Mouse (Mus musculus): ENCODE measurements around the gene Papss2. TPM values are rescaled to one million over a fixed set of nuclear protein-coding genes. Genes with fewer than 3 reads are reported as not detected.
A peak's percentile ranks its signal among the peaks of the same experiment; 100 is the strongest.

Papss2 gene
- polyA plus RNA-seq, 1 experiment from 2014 or later = 0.70 TPM

DNA sequence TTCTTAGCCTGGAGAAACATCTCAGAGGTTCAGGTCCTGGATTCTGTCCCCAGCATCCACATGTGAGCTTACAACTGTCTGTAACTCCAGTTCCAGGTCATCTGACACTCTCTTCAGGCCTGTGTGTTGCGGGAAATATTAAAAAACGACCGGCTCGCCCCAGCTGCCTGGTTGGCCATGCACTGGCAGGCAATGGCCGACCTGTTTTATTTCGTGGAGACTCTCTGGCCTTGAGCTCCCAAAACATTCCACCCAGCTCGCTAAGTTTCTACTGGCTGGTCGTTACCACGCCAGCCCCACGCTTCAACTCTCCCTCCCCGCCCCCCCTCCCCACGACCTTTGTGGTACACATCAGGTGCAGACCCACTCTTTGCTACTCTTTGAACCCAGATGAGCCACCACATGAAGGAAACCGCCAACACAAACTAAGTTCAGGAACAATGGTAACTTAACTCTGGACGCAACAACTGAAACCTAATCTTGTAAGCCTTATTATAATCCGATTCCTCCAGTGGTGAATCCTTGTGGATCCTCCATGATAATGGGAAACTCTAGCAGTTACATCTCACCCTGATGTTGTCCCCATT, 25.4 kb downstream of the Papss2 start:
- Histone ChIP-seq H3K9me3 (replicated peaks; ENCODE audit: control insufficient read depth, low read length) (no peaks in the 10 kb centered on the region), H3K4me1 (ENCODE audit: control insufficient read depth, insufficient read depth, low read length) (no peaks in the 10 kb centered on the region), H3K36me3 (ENCODE audit: control insufficient read depth, insufficient read depth, low read length) (no peaks in the 10 kb centered on the region), H3K4me3 (ENCODE audit: low read depth, low read length) (no peak overlapping the region), H3K27ac (ENCODE audit: low read depth, low read length) (no peak overlapping the region), H3K9ac (ENCODE audit: low read length) (no peak overlapping the region), H3K4me2 (ENCODE audit: low read length) (no peak overlapping the region), H3K27me3 (replicated peaks; ENCODE audit: control insufficient read depth, insufficient read depth, low read length) (no peaks in the 10 kb centered on the region)
- 83% methylated on average over 15 of the region's 15 CpGs for WGBS
- ATAC-seq = no peak
- DNase-seq (ENCODE audit: low spot score) = no peak

DNA sequence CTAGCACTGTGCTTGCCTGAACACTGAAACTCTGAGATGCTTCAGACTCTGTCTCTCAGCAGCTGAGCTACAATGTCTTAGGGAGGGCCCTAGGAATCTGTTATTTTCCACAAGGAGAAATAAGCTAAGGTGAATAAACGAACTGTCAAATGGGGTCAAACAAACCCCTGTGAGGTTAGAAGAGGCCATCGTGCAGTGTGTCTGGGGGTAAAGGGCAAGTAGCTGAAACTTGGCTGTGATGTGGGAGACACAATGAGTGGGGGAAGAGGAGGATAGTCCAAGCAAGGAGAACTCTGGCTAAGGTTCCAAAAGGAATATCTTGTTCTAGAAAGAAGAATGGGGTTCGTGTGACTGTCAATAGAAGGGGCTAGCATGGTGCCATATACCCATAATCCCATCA, 26.6 kb downstream of the Papss2 start:
- no peak for DNase-seq (ENCODE audit: low spot score)
- H3K4me1 ChIP-seq (ENCODE audit: control insufficient read depth, insufficient read depth, low read length) = no peaks in the 10 kb centered on the region
- H3K36me3 ChIP-seq (ENCODE audit: control insufficient read depth, insufficient read depth, low read length) = no peaks in the 10 kb centered on the region
- no peaks in the 10 kb centered on the region for H3K9me3 ChIP-seq (replicated peaks; ENCODE audit: control insufficient read depth, low read length)
- H3K27ac ChIP-seq (ENCODE audit: low read depth, low read length) = no peak overlapping the region
- WGBS = 89% methylated on average over 3 of the region's 3 CpGs
- no peak overlapping the region for H3K4me2 ChIP-seq (ENCODE audit: low read length)
- no peaks in the 10 kb centered on the region for H3K27me3 ChIP-seq (replicated peaks; ENCODE audit: control insufficient read depth, insufficient read depth, low read length)
- no peak overlapping the region for H3K9ac ChIP-seq (ENCODE audit: low read length)
- H3K4me3 ChIP-seq (ENCODE audit: low read depth, low read length) = no peak overlapping the region
- no peak for ATAC-seq

DNA sequence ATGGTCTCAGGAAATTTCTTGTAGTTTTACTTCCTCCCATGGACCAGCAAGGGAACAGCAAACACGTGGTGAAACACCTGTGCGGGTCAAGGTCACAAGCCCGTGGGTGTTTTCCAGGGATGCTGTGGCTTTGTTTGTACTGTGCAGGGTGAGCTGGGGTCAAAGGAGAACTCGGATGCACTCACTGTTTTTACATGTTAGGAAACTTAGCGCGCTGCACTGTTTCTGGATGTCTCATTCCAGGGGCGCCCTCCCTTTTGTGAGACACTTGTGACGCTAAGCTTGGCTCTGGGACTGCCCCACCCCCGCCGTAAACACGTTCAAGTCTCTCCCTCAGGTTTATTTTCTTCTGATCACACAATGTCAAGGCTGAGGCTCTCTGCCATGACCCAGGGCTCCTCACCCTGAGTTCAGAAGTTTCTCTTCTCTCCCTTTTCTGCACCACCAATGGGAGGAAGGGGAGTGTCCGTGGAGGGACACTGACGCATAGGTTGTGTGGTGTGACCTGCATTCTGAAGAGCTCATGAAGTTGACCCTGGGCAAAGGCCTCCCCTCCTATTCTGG, 31.3 kb downstream of the Papss2 start:
- Histone ChIP-seq H3K4me2 (ENCODE audit: low read length) (no peak overlapping the region), H3K27me3 (replicated peaks; ENCODE audit: control insufficient read depth, insufficient read depth, low read length) (no peaks in the 10 kb centered on the region), H3K4me1 (ENCODE audit: control insufficient read depth, insufficient read depth, low read length) (no peaks in the 10 kb centered on the region), H3K4me3 (ENCODE audit: low read depth, low read length) (no peak overlapping the region), H3K9me3 (replicated peaks; ENCODE audit: control insufficient read depth, low read length) (no peaks in the 10 kb centered on the region), H3K36me3 (ENCODE audit: control insufficient read depth, insufficient read depth, low read length) (no peaks in the 10 kb centered on the region), H3K9ac (ENCODE audit: low read length) (no peak overlapping the region), H3K27ac (ENCODE audit: low read depth, low read length) (no peak overlapping the region)
- 82% methylated on average over 13 of the region's 13 CpGs for WGBS
- ATAC-seq (no peak), DNase-seq (ENCODE audit: low spot score) (no peak)

DNA sequence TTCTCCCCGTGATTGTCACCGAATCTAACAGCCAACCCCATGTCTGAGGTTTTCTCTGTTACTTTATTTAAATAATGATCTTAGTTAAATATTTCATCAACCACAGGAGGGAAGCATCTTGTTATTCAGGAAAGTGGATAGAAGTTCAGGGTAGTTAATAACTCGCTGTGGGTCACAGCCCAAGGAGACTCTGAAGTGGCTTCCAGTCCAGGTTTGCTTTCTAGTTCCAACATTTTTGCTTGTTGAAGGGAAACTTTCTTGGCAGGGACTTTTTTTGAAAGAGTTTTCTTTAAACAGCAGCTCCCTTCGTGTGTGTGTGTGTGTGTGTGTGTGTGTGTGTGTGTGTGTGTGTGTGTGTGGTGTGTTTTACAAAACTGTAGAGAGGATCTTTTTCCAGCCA, 32.0 kb downstream of the Papss2 start:
- Histone ChIP-seq H3K4me1 (ENCODE audit: control insufficient read depth, insufficient read depth, low read length) (no peaks in the 10 kb centered on the region), H3K9ac (ENCODE audit: low read length) (no peak overlapping the region)
- 89% methylated on average over 4 of the region's 4 CpGs for WGBS

DNA sequence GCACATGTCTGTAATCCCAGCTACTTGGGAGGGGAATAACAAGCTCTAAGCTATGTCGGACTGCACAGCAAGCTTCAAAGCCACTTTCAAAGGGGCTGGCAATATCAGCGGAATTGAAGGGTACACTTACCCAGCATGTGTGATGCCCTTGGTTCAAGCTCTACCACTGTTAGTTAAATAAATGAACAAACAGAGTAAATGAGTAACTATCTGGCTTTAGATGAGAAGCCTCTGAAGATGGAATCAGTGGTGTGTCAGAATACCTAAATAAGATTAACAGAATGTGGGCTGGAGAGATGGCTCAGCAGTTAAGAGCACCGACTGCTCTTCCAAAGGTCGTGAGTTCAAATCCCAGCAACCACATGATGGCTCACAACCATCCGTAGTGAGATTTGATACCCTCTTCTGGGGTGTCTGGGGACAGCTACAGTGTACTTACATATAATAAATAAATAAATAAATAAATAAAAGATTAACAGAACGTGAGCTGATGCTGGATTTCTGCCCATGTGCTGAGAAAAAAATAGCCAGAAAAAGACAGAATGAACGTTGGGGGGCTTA, 33.1 kb downstream of the Papss2 start:
- Histone ChIP-seq H3K9me3 (replicated peaks; ENCODE audit: control insufficient read depth, low read length) (no peaks in the 10 kb centered on the region), H3K4me3 (ENCODE audit: low read depth, low read length) (no peak overlapping the region), H3K4me1 (ENCODE audit: control insufficient read depth, insufficient read depth, low read length) (no peaks in the 10 kb centered on the region), H3K4me2 (ENCODE audit: low read length) (no peak overlapping the region), H3K36me3 (ENCODE audit: control insufficient read depth, insufficient read depth, low read length) (no peaks in the 10 kb centered on the region), H3K27me3 (replicated peaks; ENCODE audit: control insufficient read depth, insufficient read depth, low read length) (no peaks in the 10 kb centered on the region), H3K27ac (ENCODE audit: low read depth, low read length) (no peak overlapping the region), H3K9ac (ENCODE audit: low read length) (no peak overlapping the region)
- 76% methylated on average over 7 of the region's 7 CpGs for WGBS
- DNase-seq (ENCODE audit: low spot score) (no peak), ATAC-seq (no peak)

More for the DNA sequence above, 32.0 kb downstream of the Papss2 start:
- Histone ChIP-seq H3K27me3 (replicated peaks; ENCODE audit: control insufficient read depth, insufficient read depth, low read length) (no peaks in the 10 kb centered on the region), H3K27ac (ENCODE audit: low read depth, low read length) (no peak overlapping the region), H3K9me3 (replicated peaks; ENCODE audit: control insufficient read depth, low read length) (no peaks in the 10 kb centered on the region), H3K4me3 (ENCODE audit: low read depth, low read length) (no peak overlapping the region), H3K4me2 (ENCODE audit: low read length) (no peak overlapping the region), H3K36me3 (ENCODE audit: control insufficient read depth, insufficient read depth, low read length) (no peaks in the 10 kb centered on the region)
- ATAC-seq (no peak), DNase-seq (ENCODE audit: low spot score) (no peak)

DNA sequence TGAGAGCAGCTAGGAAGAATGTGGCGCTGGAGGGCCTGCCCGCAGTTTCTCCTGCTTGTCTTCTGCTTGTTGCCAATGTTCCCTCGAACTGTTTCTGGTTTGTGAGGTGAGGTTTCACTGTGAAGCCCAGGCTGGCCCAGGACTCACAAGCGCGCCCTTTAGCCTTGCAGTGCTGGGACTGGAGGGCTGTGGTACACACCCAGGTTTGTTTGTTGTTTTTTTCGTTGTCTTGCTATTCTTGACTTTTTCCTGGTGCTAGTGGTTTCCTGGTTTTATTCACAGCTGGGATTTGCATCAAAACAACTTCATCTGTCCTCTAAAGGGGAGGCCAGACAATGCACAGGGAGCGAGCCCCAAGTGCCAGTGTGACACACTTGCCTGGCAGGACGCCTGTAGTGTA, 39.3 kb downstream of the Papss2 start:
- DNase-seq (ENCODE audit: low spot score) = no peak
- no peak overlapping the region for H3K27ac ChIP-seq (ENCODE audit: low read depth, low read length)
- no peaks in the 10 kb centered on the region for H3K9me3 ChIP-seq (replicated peaks; ENCODE audit: control insufficient read depth, low read length)

DNA sequence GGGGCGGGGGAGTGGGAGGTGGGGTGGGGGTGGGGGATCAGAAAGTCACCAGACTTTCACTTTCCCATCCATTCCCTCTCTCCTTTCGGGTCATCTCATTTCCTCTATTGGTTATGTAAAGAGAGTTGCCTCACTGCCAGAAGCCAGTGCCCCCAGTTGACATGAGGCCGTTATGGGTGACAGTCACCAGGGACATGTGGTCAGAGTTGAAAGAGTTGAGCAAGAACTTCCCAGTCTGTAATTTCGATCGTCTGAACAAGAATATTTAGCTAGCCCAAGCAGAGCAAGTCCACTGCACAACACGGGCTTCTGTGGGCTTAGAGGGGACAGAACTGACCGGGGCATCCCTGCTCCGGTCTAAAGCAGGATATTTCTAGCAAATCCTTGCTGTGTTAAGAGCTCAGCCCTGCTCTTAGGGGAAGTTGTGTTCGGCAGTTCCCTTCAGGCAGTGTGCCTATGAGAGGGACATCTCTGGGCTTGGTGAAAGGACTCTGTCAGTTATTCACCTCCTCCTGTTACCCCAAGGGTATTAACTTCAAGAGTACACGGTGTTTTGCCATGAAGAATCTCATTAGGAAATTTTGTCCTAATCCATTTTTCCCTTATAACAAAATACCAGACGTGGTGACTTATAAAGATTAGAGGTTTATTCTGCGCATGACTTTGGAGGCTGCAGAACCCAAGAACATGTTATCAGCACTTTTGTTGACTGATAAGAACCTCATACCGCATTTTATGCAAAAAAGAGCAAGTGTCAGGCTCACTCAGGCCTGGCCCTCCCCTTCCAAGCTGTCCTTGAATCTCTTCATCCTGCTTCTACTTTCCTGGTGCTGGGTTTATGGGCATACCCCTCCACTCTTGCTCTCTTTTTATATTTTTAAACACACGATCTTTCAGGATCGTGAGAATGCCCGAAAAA, 42.0 kb downstream of the Papss2 start:
- WGBS = 79% methylated on average over 16 of the region's 16 CpGs
- H3K9ac ChIP-seq (ENCODE audit: low read length) = no peak overlapping the region
- H3K27ac ChIP-seq (ENCODE audit: low read depth, low read length) = no peak overlapping the region
- no peaks in the 10 kb centered on the region for H3K27me3 ChIP-seq (replicated peaks; ENCODE audit: control insufficient read depth, insufficient read depth, low read length)
- H3K4me1 ChIP-seq (ENCODE audit: control insufficient read depth, insufficient read depth, low read length) = no peaks in the 10 kb centered on the region
- no peaks in the 10 kb centered on the region for H3K9me3 ChIP-seq (replicated peaks; ENCODE audit: control insufficient read depth, low read length)
- H3K36me3 ChIP-seq (ENCODE audit: control insufficient read depth, insufficient read depth, low read length) = no peaks in the 10 kb centered on the region
- ATAC-seq (no peak), DNase-seq (ENCODE audit: low spot score) (no peak)
- H3K4me3 ChIP-seq (ENCODE audit: low read depth, low read length) = no peak overlapping the region
- no peak overlapping the region for H3K4me2 ChIP-seq (ENCODE audit: low read length)

More for the DNA sequence above, 39.3 kb downstream of the Papss2 start:
- Histone ChIP-seq H3K4me2 (ENCODE audit: low read length) (no peak overlapping the region), H3K4me1 (ENCODE audit: control insufficient read depth, insufficient read depth, low read length) (no peaks in the 10 kb centered on the region), H3K27me3 (replicated peaks; ENCODE audit: control insufficient read depth, insufficient read depth, low read length) (no peaks in the 10 kb centered on the region), H3K4me3 (ENCODE audit: low read depth, low read length) (no peak overlapping the region), H3K36me3 (ENCODE audit: control insufficient read depth, insufficient read depth, low read length) (no peaks in the 10 kb centered on the region), H3K9ac (ENCODE audit: low read length) (no peak overlapping the region)
- 57% methylated on average over 8 of the region's 8 CpGs for WGBS
- ATAC-seq = no peak

DNA sequence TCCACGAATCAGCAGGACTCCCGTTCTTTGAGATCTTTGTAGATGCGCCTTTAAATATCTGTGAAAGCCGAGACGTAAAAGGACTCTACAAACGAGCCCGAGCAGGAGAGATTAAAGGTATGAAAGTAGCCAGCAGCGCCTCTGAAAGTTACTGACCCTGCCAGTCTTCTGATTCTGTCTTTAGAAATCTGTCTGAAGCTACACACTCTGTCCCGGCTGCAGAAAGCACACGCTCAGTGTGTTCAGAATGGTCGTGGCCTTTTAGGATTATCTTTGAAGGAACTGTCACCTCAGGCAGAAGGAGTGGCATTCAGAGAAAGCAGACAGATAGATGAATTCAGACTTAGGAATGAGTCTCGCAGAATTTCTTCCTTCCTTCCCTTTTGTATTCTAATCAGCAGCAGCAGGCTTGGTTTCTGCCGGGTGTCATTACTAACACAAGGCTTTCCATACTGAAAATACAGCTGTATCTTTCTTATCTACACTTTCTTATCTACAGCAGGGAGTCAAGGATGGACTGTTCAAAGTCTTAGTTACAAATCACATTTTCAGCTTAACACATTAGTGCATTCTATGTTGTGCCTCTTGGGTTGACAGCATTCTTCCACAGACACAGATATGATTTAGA, 42.8 kb downstream of the Papss2 start:
- no peak overlapping the region for H3K4me2 ChIP-seq (ENCODE audit: low read length)
- no peaks in the 10 kb centered on the region for H3K9me3 ChIP-seq (replicated peaks; ENCODE audit: control insufficient read depth, low read length)
- H3K9ac ChIP-seq (ENCODE audit: low read length) = no peak overlapping the region
- no peak overlapping the region for H3K4me3 ChIP-seq (ENCODE audit: low read depth, low read length)
- H3K27ac ChIP-seq (ENCODE audit: low read depth, low read length) = no peak overlapping the region
- no peaks in the 10 kb centered on the region for H3K27me3 ChIP-seq (replicated peaks; ENCODE audit: control insufficient read depth, insufficient read depth, low read length)
- 50% methylated on average over 13 of the region's 13 CpGs for WGBS
- peak; percentile 6 for DNase-seq (ENCODE audit: low spot score)
- no peaks in the 10 kb centered on the region for H3K4me1 ChIP-seq (ENCODE audit: control insufficient read depth, insufficient read depth, low read length)
- ATAC-seq = no peak
- H3K36me3 ChIP-seq (ENCODE audit: control insufficient read depth, insufficient read depth, low read length) = no peaks in the 10 kb centered on the region
